Comparison of ENCODE assay signal across 7 mouse cellular contexts in the genomic region with DNA sequence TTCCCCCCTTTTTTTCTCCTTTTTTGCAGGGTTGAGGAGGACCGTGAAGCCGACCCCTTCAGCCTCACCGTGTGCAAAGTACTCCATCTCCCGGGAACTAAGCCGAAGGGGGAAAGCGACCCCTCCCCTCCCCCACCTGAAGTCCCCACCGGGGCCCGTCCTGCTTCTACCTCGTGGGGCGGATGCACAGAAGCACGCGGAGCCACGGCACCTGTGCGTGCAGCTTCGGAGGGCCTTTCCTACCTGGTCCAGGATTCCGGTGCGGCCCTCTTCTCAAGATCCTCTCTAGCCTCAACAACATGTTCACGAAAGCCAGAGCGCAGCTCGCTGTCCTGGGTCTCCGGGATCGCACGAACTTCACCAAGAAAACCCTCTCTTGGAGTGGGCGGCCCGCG. TPM values are rescaled to one million over a fixed set of nuclear protein-coding genes. Genes with fewer than 3 reads are reported as not detected.
DNase-seq lines count a peak whose midpoint lies in the region; ATAC-seq and TF ChIP-seq lines count a peak whose summit lies in the region.

No protein-coding gene starts in this region.

- no peak overlapping the region for H3K27ac ChIP-seq in lung, postnatal 0 days (ENCODE audit: low read length)
- H3K27ac ChIP-seq in forebrain, embryonic 13.5 days, result no peak overlapping the region
- H3K27ac ChIP-seq in limb, embryonic 13.5 days, result no peak overlapping the region
- H3K27ac ChIP-seq in stomach, embryonic 15.5 days, result no peak overlapping the region

- H3K36me3 ChIP-seq in lung, postnatal 0 days (ENCODE audit: insufficient read depth, low read length), result no peaks in the 10 kb centered on the region
- no peaks in the 10 kb centered on the region for H3K36me3 ChIP-seq in forebrain, embryonic 13.5 days (ENCODE audit: poor library complexity, severe bottlenecking)
- H3K36me3 ChIP-seq in limb, embryonic 13.5 days, result no peaks in the 10 kb centered on the region
- H3K36me3 ChIP-seq in stomach, embryonic 15.5 days, result no peaks in the 10 kb centered on the region

- ATAC-seq in lung, postnatal 0 days, result no peak
- ATAC-seq in forebrain, embryonic 13.5 days, result peak; percentile 17
- ATAC-seq in limb, embryonic 13.5 days (ENCODE audit: low FRiP score, low read depth), result 0 out of 2 replicates have a peak, but pooled peaks have one; percentile 2
- ATAC-seq in stomach, embryonic 15.5 days (ENCODE audit: insufficient read depth, low FRiP score, low read depth), result 0 out of 2 replicates have a peak, but pooled peaks have one; percentile 16

- H3K4me1 ChIP-seq in lung, postnatal 0 days (ENCODE audit: insufficient read depth, low read depth, low read length), result no peaks in the 10 kb centered on the region
- H3K4me1 ChIP-seq in forebrain, embryonic 13.5 days, result peaks cover 14% of the 10 kb centered on the region
- H3K4me1 ChIP-seq in limb, embryonic 13.5 days, result peaks cover 11% of the 10 kb centered on the region
- peaks cover 13% of the 10 kb centered on the region for H3K4me1 ChIP-seq in stomach, embryonic 15.5 days

- TF ChIP-seq EP300 in lung, postnatal 0 days (IDR thresholded peaks at IDR 0.05), result no peak

- TF ChIP-seq CTCF in lung, postnatal 0 days (IDR thresholded peaks at IDR 0.05), result no peak

- H3K9ac ChIP-seq in lung, postnatal 0 days (replicated peaks; ENCODE audit: low read depth), result no peak overlapping the region
- peak overlapping the region; percentile 60; the same call in 1 of the 2 replicates for H3K9ac ChIP-seq in forebrain, embryonic 13.5 days
- H3K9ac ChIP-seq in limb, embryonic 13.5 days, result no peak overlapping the region
- 0 out of 2 replicates have a peak overlapping the region, but pooled peaks have one; percentile 29 for H3K9ac ChIP-seq in stomach, embryonic 15.5 days

- peak overlapping the region; percentile 95 for H3K4me2 ChIP-seq in lung, postnatal 0 days (replicated peaks; ENCODE audit: low read depth, low read length)
- peak overlapping the region; percentile 91 for H3K4me2 ChIP-seq in forebrain, embryonic 13.5 days
- H3K4me2 ChIP-seq in limb, embryonic 13.5 days (replicated peaks), result peak overlapping the region; percentile 98
- peak overlapping the region; percentile 97 for H3K4me2 ChIP-seq in stomach, embryonic 15.5 days

- no peaks in the 10 kb centered on the region for H3K9me3 ChIP-seq in lung, postnatal 0 days (ENCODE audit: low read length)
- H3K9me3 ChIP-seq in forebrain, embryonic 13.5 days (replicated peaks), result no peaks in the 10 kb centered on the region
- H3K9me3 ChIP-seq in limb, embryonic 13.5 days, result no peaks in the 10 kb centered on the region
- H3K9me3 ChIP-seq in stomach, embryonic 15.5 days, result no peaks in the 10 kb centered on the region

- WGBS in lung, postnatal 0 days, result 6% methylated on average over 26 of the region's 26 CpGs
- 2% methylated on average over 26 of the region's 26 CpGs for WGBS in forebrain, embryonic 13.5 days
- WGBS in limb, embryonic 13.5 days, result 2% methylated on average over 24 of the region's 26 CpGs
- WGBS in stomach, embryonic 15.5 days, result 1% methylated on average over 25 of the region's 26 CpGs

- peaks cover 60% of the 10 kb centered on the region for H3K27me3 ChIP-seq in lung, postnatal 0 days (replicated peaks; ENCODE audit: insufficient read depth, low read length)
- H3K27me3 ChIP-seq in forebrain, embryonic 13.5 days, result peaks cover 90% of the 10 kb centered on the region
- peaks cover 87% of the 10 kb centered on the region for H3K27me3 ChIP-seq in limb, embryonic 13.5 days
- H3K27me3 ChIP-seq in stomach, embryonic 15.5 days (replicated peaks), result peaks cover 75% of the 10 kb centered on the region

- peak overlapping the region; percentile 72 for H3K4me3 ChIP-seq in lung, postnatal 0 days (ENCODE audit: low read depth, low read length)
- peak overlapping the region; percentile 55 for H3K4me3 ChIP-seq in forebrain, embryonic 13.5 days
- peak overlapping the region; percentile 60 for H3K4me3 ChIP-seq in limb, embryonic 13.5 days
- H3K4me3 ChIP-seq in stomach, embryonic 15.5 days (replicated peaks), result peak overlapping the region; percentile 64

- DNase-seq in lung, postnatal 0 days (ENCODE audit: low spot score), result no peak
- no peak for DNase-seq in lung, adult 18-20 months
- DNase-seq in cerebellum, adult 11-12 months, result no peak
- DNase-seq in adrenal gland, postnatal 14 days, result no peak

RNA-seq across cellular contexts. Expression of gene Cdkn2a, which starts 0.4 kb away (rescaled TPM):
- not detected in 2 replicates for polyA plus RNA-seq in lung, postnatal 0 days (2015; fragmentation: Nextera tagmentation; extraction: Ambion mirVana)
- not detected in 2 replicates for polyA plus RNA-seq in forebrain, embryonic 13.5 days (2015; fragmentation: Nextera tagmentation; extraction: Ambion mirVana)
- not detected in 2 replicates for polyA plus RNA-seq in limb, embryonic 13.5 days (2015; fragmentation: Nextera tagmentation; extraction: Ambion mirVana)
- not detected in 2 replicates for polyA plus RNA-seq in stomach, embryonic 15.5 days (2015; fragmentation: Nextera tagmentation; extraction: Ambion mirVana)
- total RNA-seq in adrenal gland, postnatal 14 days (2021), result 2.1 and 2.2 TPM in 2 replicates

RNA-seq across cellular contexts. Expression of gene Cdkn2b, which starts 16.8 kb away (rescaled TPM):
- 92.2 and 108 TPM in 2 replicates for polyA plus RNA-seq in lung, postnatal 0 days (2015; fragmentation: Nextera tagmentation; extraction: Ambion mirVana)
- 0.19 and 0.38 TPM in 2 replicates for polyA plus RNA-seq in forebrain, embryonic 13.5 days (2015; fragmentation: Nextera tagmentation; extraction: Ambion mirVana)
- 2.3 and 2.4 TPM in 2 replicates for polyA plus RNA-seq in limb, embryonic 13.5 days (2015; fragmentation: Nextera tagmentation; extraction: Ambion mirVana)
- 10.1 and 12.9 TPM in 2 replicates for polyA plus RNA-seq in stomach, embryonic 15.5 days (2015; fragmentation: Nextera tagmentation; extraction: Ambion mirVana)
- total RNA-seq in adrenal gland, postnatal 14 days (2021), result 3.0 and 3.8 TPM in 2 replicates

Comparison
In these comparisons a context has a peak if more than half of its experiments do, and no peak if none do; other contexts are left out.
1. H3K9ac ChIP-seq: peak in forebrain, embryonic 13.5 days (single experiment) and stomach, embryonic 15.5 days (single experiment); none in lung, postnatal 0 days (single experiment) and limb, embryonic 13.5 days (single experiment).
2. Peak in every context shown above with its lines, with median percentiles within 50 percentile points of each other: H3K4me2 ChIP-seq and H3K4me3 ChIP-seq.